Mouse (Mus musculus): ENCODE data around the gene Pip4k2c. TPM values are rescaled to one million over a fixed set of nuclear protein-coding genes. Genes with fewer than 3 reads are reported as not detected.
A peak's percentile ranks its signal among the peaks of the same experiment; 100 is the strongest.
"Not testable (repeated sequence)": the region's sequence is repeated elsewhere in the genome, so short reads cannot be mapped to it uniquely, and the experiment has no call there.

Pip4k2c gene
- polyA plus RNA-seq, 1 experiment from 2014 or later: 31.0 TPM

GRCm38 (mm10) chr10:127194428-127195327 is 16.7 kb downstream of the Pip4k2c start:
- Histone ChIP-seq H3K9me3 (ENCODE audit: control insufficient read depth, low read length) (no peaks in the 10 kb centered on the region), H3K4me1 (ENCODE audit: control insufficient read depth, insufficient read depth, low read length) (peaks cover 27% of the 10 kb centered on the region; the same call in 1 of the 2 replicates), H3K27me3 (ENCODE audit: control insufficient read depth, insufficient read depth, low read length) (no peaks in the 10 kb centered on the region), H3K4me3 (ENCODE audit: low read length) (peak overlapping the region; percentile 94), H3K4me2 (replicated peaks; ENCODE audit: low read depth, low read length) (peak overlapping the region; percentile 53), H3K27ac (ENCODE audit: low read depth, low read length) (peak overlapping the region; percentile 95), H3K9ac (ENCODE audit: low read depth, low read length) (peak overlapping the region; percentile 85), H3K36me3 (ENCODE audit: control insufficient read depth, insufficient read depth, low read length) (peaks cover 32% of the 10 kb centered on the region; the same call in 1 of the 2 replicates)
- 4% methylated on average over 22 of the region's 22 CpGs for WGBS
- peak; percentile 37 for ATAC-seq (ENCODE audit: low FRiP score, low TSS enrichment)

- Histone ChIP-seq H3K27ac (ENCODE audit: low read depth, low read length) (no peak overlapping the region), H3K4me3 (ENCODE audit: low read length) (no peak overlapping the region), H3K27me3 (ENCODE audit: control insufficient read depth, insufficient read depth, low read length) (no peaks in the 10 kb centered on the region), H3K36me3 (ENCODE audit: control insufficient read depth, insufficient read depth, low read length) (peaks cover 21% of the 10 kb centered on the region; the same call in 1 of the 2 replicates), H3K4me2 (replicated peaks; ENCODE audit: low read depth, low read length) (0 out of 2 replicates have a peak overlapping the region, but pooled peaks have one; percentile 3), H3K4me1 (ENCODE audit: control insufficient read depth, insufficient read depth, low read length) (peaks cover 28% of the 10 kb centered on the region; the same call in 1 of the 2 replicates), H3K9me3 (ENCODE audit: control insufficient read depth, low read length) (no peaks in the 10 kb centered on the region), H3K9ac (ENCODE audit: low read depth, low read length) (no peak overlapping the region)
- ATAC-seq (ENCODE audit: low FRiP score, low TSS enrichment): no peak
- WGBS: 65% methylated on average over 9 of the region's 9 CpGs
These were observed 18.4 kb downstream of the Pip4k2c start for GRCm38 (mm10) chr10:127193011-127193410.

- Histone ChIP-seq H3K36me3 (ENCODE audit: control insufficient read depth, insufficient read depth, low read length) (peaks cover 14% of the 10 kb centered on the region; the same call in 1 of the 2 replicates), H3K4me1 (ENCODE audit: control insufficient read depth, insufficient read depth, low read length) (peaks cover 28% of the 10 kb centered on the region; the same call in 1 of the 2 replicates)
- H3K27ac ChIP-seq (ENCODE audit: low read depth, low read length); H3K4me2 ChIP-seq (replicated peaks; ENCODE audit: low read depth, low read length); ATAC-seq (ENCODE audit: low FRiP score, low TSS enrichment); H3K9me3 ChIP-seq (ENCODE audit: control insufficient read depth, low read length); H3K9ac ChIP-seq (ENCODE audit: low read depth, low read length); H3K27me3 ChIP-seq (ENCODE audit: control insufficient read depth, insufficient read depth, low read length); H3K4me3 ChIP-seq (ENCODE audit: low read length): not testable (repeated sequence)
- WGBS: 80% methylated on average over 1 of the region's 1 CpGs
These were observed 19.4 kb downstream of the Pip4k2c start for GRCm38 (mm10) chr10:127192057-127192328.

- Histone ChIP-seq H3K9me3 (ENCODE audit: control insufficient read depth, low read length) (no peaks in the 10 kb centered on the region), H3K4me3 (ENCODE audit: low read length) (no peak overlapping the region), H3K27ac (ENCODE audit: low read depth, low read length) (peak overlapping the region; percentile 92), H3K27me3 (ENCODE audit: control insufficient read depth, insufficient read depth, low read length) (no peaks in the 10 kb centered on the region), H3K4me1 (ENCODE audit: control insufficient read depth, insufficient read depth, low read length) (peaks cover 25% of the 10 kb centered on the region; the same call in 1 of the 2 replicates), H3K36me3 (ENCODE audit: control insufficient read depth, insufficient read depth, low read length) (peaks cover 14% of the 10 kb centered on the region; the same call in 1 of the 2 replicates), H3K9ac (ENCODE audit: low read depth, low read length) (no peak overlapping the region), H3K4me2 (replicated peaks; ENCODE audit: low read depth, low read length) (no peak overlapping the region; the same call in 1 of the 2 replicates)
- no peak for ATAC-seq (ENCODE audit: low FRiP score, low TSS enrichment)
- WGBS: 78% methylated on average over 19 of the region's 19 CpGs
These were observed 20.0 kb downstream of the Pip4k2c start for GRCm38 (mm10) chr10:127191191-127192056.

- H3K4me2 ChIP-seq (replicated peaks; ENCODE audit: low read depth, low read length): peak overlapping the region; percentile 94
- H3K36me3 ChIP-seq (ENCODE audit: control insufficient read depth, insufficient read depth, low read length): peaks cover 18% of the 10 kb centered on the region; the same call in 1 of the 2 replicates
- WGBS: 49% methylated on average over 14 of the region's 14 CpGs
- H3K4me1 ChIP-seq (ENCODE audit: control insufficient read depth, insufficient read depth, low read length): peaks cover 24% of the 10 kb centered on the region; the same call in 1 of the 2 replicates
- ATAC-seq (ENCODE audit: low FRiP score, low TSS enrichment): no peak
- peak overlapping the region; percentile 50 for H3K4me3 ChIP-seq (ENCODE audit: low read length)
- H3K27ac ChIP-seq (ENCODE audit: low read depth, low read length): peak overlapping the region; percentile 92
- peak overlapping the region; percentile 64; the same call in 1 of the 2 replicates for H3K9ac ChIP-seq (ENCODE audit: low read depth, low read length)
- no peaks in the 10 kb centered on the region for H3K27me3 ChIP-seq (ENCODE audit: control insufficient read depth, insufficient read depth, low read length)
- H3K9me3 ChIP-seq (ENCODE audit: control insufficient read depth, low read length): no peaks in the 10 kb centered on the region
These were observed 20.8 kb downstream of the Pip4k2c start for GRCm38 (mm10) chr10:127190398-127191190.

- 4% methylated on average over 35 of the region's 35 CpGs for WGBS
- peak; percentile 41 for ATAC-seq (ENCODE audit: low FRiP score, low TSS enrichment)
- H3K36me3 ChIP-seq (ENCODE audit: control insufficient read depth, insufficient read depth, low read length): peaks cover 22% of the 10 kb centered on the region; the same call in 1 of the 2 replicates
- peak within 1 kb of the TSS; percentile 64 for H3K9ac ChIP-seq (ENCODE audit: low read depth, low read length)
- H3K4me2 ChIP-seq (replicated peaks; ENCODE audit: low read depth, low read length): peak within 1 kb of the TSS; percentile 94
- no peaks in the 10 kb centered on the region for H3K27me3 ChIP-seq (ENCODE audit: control insufficient read depth, insufficient read depth, low read length)
- peaks cover 23% of the 10 kb centered on the region; the same call in 1 of the 2 replicates for H3K4me1 ChIP-seq (ENCODE audit: control insufficient read depth, insufficient read depth, low read length)
- peak within 1 kb of the TSS; percentile 92 for H3K27ac ChIP-seq (ENCODE audit: low read depth, low read length)
- no peaks in the 10 kb centered on the region for H3K9me3 ChIP-seq (ENCODE audit: control insufficient read depth, low read length)
- H3K4me3 ChIP-seq (ENCODE audit: low read length): peak within 1 kb of the TSS; percentile 50
These were observed 21.6 kb downstream of the Pip4k2c start, which contains the start of gene Arhgef25 for GRCm38 (mm10) chr10:127189651-127190381. TSS of gene Arhgef25 (minus strand) at chr10:127190083.

GRCm38 (mm10) chr10:127189116-127189650 is 22.2 kb downstream of the Pip4k2c start:
- Histone ChIP-seq H3K4me2 (replicated peaks; ENCODE audit: low read depth, low read length) (peak overlapping the region; percentile 94), H3K9ac (ENCODE audit: low read depth, low read length) (peak overlapping the region; percentile 64), H3K4me3 (ENCODE audit: low read length) (peak overlapping the region; percentile 50), H3K9me3 (ENCODE audit: control insufficient read depth, low read length) (no peaks in the 10 kb centered on the region), H3K27ac (ENCODE audit: low read depth, low read length) (peak overlapping the region; percentile 92), H3K27me3 (ENCODE audit: control insufficient read depth, insufficient read depth, low read length) (no peaks in the 10 kb centered on the region), H3K4me1 (ENCODE audit: control insufficient read depth, insufficient read depth, low read length) (peaks cover 22% of the 10 kb centered on the region), H3K36me3 (ENCODE audit: control insufficient read depth, insufficient read depth, low read length) (peaks cover 24% of the 10 kb centered on the region; the same call in 1 of the 2 replicates)
- under 1% methylated on average over 26 of the region's 26 CpGs for WGBS
- peak; percentile 14 for ATAC-seq (ENCODE audit: low FRiP score, low TSS enrichment)

Measured in kidney, embryonic 14.5 days (tissue).